Mouse (Mus musculus) kidney, postnatal 0 days (tissue): ENCODE measurements at regions not wholly inside any gene's neighbourhood (a gene's known extent, or its start where the extent isn't known, plus 50 kb on each side); places are given as distances from the start of the nearest gene placed in this dataset.
A peak's percentile ranks its signal among the peaks of the same experiment; 100 is the strongest.
"Not testable (repeated sequence)": the region's sequence is repeated elsewhere in the genome, so short reads cannot be mapped to it uniquely, and the experiment has no call there.

ENCODE experiments used
- ATAC-seq: fragments of 200-750 bp; cut with Nextera tagmentation; replicated peaks from 2 replicates; pipeline ENCODE4 v1.8.0; 2017; ENCODE audit warnings: low read depth, moderate number of reproducible peaks, moderate TSS enrichment, moderate library complexity; ENCODE audit not compliant: low FRiP score
- DNase-seq: peaks from one replicate; pipeline ENCODE4 v3.0.0-alpha.2; 2016; ENCODE audit warnings: low spot score
- H3K27ac ChIP-seq: fragments of 300-500 bp; sonication (generic); 2 replicates; pipeline ENCODE4 v1.5.1; 2014; ENCODE audit warnings: mild to moderate bottlenecking
- H3K27me3 ChIP-seq: fragments of 300-500 bp; sonication (generic); 2 replicates; pipeline ENCODE4 v1.6.1; 2014; ENCODE audit warnings: low read length, mixed read lengths; ENCODE audit not compliant: insufficient read depth
- H3K36me3 ChIP-seq: fragments of 300-500 bp; sonication (generic); 2 replicates; pipeline ENCODE4 v1.6.1; 2014; ENCODE audit warnings: low read length, mixed read lengths; ENCODE audit not compliant: insufficient read depth
- H3K4me1 ChIP-seq: fragments of 300-500 bp; sonication (generic); replicated peaks from 2 replicates; pipeline ENCODE4 v1.6.1; 2014; ENCODE audit warnings: antibody characterized with exemption, low read length, mixed read lengths; ENCODE audit not compliant: insufficient read depth
- H3K4me2 ChIP-seq: fragments of 300-500 bp; sonication (generic); 2 replicates; pipeline ENCODE4 v1.6.1; 2014; ENCODE audit warnings: mild to moderate bottlenecking, low read length, moderate library complexity, mixed read lengths
- H3K4me3 ChIP-seq: fragments of 300-500 bp; sonication (generic); replicated peaks from 2 replicates; pipeline ENCODE4 v1.5.1; 2014; ENCODE audit warnings: low read depth, low read length
- H3K9ac ChIP-seq: fragments of 300-500 bp; sonication (generic); 2 replicates; pipeline ENCODE4 v1.6.1; 2014; ENCODE audit warnings: low read depth, low read length
- H3K9me3 ChIP-seq: fragments of 300-500 bp; sonication (generic); replicated peaks from 2 replicates; pipeline ENCODE4 v1.6.1; 2016; ENCODE audit warnings: low read length, inconsistent platforms, mixed read lengths
- CTCF ChIP-seq: IDR thresholded peaks from 2 replicates; pipeline ENCODE4 v1.5.1; 2016; ENCODE audit warnings: antibody characterized with exemption, low read depth, mild to moderate bottlenecking, moderate library complexity
- WGBS: fragments of 180-500 bp; shearing (Covaris S2); extraction: QIAGEN DNeasy Blood & Tissue Kit; methylation state at CpG from one replicate; pipeline ENCODE4 v1.1.7; 2014; 5-methylcytosine and 5-hydroxymethylcytosine counted together

DNA sequence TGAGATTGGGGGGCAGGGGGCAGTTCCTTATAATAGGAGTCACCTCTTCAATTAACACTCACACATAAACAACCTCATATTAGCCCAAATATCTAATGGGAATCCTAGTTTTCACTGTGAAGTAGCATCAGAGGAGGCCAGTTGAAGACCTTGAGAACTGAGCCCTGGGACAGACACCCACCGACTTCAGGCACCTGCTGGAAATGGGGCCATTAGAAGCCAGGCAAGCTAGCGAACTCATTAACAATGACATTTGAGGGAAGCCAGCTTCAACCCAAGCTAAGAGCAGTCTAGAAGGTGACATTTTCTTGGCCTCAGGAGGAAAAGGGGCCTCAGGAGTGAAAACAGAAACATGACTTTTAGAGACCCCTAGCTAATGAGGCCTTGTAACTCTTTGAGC, 70.9 kb upstream of the Tcerg1l start:
- Histone ChIP-seq H3K36me3 (no peaks in the 10 kb centered on the region), H3K9me3 (no peaks in the 10 kb centered on the region), H3K27ac (no peak overlapping the region), H3K4me2 (no peak overlapping the region), H3K27me3 (no peaks in the 10 kb centered on the region), H3K9ac (no peak overlapping the region), H3K4me3 (no peak overlapping the region), H3K4me1 (no peaks in the 10 kb centered on the region)
- DNase-seq (no peak), ATAC-seq (no peak)
- TF ChIP-seq CTCF = no peak
- 52% methylated on average over 2 of the region's 2 CpGs for WGBS

DNA sequence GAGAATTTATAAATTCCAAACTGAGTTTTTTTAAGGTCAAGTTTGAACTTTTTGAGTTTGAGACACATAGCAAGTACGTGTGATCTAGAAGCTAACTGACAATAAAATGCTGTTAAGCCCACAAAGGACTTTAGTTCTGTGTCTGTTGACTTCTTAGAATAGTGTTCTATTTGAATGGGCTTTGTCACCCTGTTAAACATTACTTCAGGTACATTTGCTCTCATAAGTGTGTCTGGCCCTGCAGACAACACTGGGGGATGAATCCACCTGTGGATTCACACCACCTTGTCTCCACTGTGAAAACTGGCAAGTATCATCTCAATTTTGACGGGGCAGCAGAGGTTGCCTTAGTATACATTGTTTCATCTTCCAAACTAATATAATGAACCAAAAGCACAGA, 70.5 kb upstream of the Tcerg1l start:
- H3K4me3 ChIP-seq = no peak overlapping the region
- ATAC-seq (no peak), DNase-seq (no peak)

DNA sequence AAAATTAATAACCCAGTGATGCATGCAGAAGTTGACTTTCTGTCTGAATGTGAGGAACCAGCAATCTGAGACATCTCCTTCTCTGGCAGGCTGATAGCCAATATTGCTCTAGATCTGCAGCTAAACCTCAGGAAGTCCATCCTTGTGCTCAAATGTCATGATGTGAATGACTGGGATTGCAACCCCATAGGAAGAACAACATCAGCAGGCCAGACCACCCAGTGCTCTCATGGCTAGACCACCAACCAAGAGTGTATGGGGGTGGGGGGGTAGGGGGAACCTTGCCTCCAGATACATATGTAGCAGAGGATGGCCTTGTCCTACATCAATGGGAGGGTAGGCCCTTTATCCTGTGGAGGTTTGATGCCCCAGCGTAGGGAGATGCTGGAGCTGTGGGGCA, 69.9 kb upstream of the Tcerg1l start:
- H3K36me3 ChIP-seq = no peaks in the 10 kb centered on the region
- no peak for TF ChIP-seq CTCF
- no peak overlapping the region for H3K4me2 ChIP-seq
- no peak overlapping the region for H3K4me3 ChIP-seq
- WGBS = 70% methylated on average over 1 of the region's 1 CpGs
- ATAC-seq (no peak), DNase-seq (no peak)
- no peak overlapping the region for H3K27ac ChIP-seq
- H3K27me3 ChIP-seq = no peaks in the 10 kb centered on the region
- no peak overlapping the region for H3K9ac ChIP-seq
- H3K9me3 ChIP-seq = no peaks in the 10 kb centered on the region
- no peaks in the 10 kb centered on the region for H3K4me1 ChIP-seq

More for the DNA sequence above, 70.5 kb upstream of the Tcerg1l start:
- no peak overlapping the region for H3K27ac ChIP-seq
- no peaks in the 10 kb centered on the region for H3K4me1 ChIP-seq
- H3K36me3 ChIP-seq = no peaks in the 10 kb centered on the region
- H3K4me2 ChIP-seq = no peak overlapping the region
- no peaks in the 10 kb centered on the region for H3K9me3 ChIP-seq
- no peak overlapping the region for H3K9ac ChIP-seq
- no peak for TF ChIP-seq CTCF
- H3K27me3 ChIP-seq = no peaks in the 10 kb centered on the region
- 74% methylated on average over 2 of the region's 2 CpGs for WGBS

DNA sequence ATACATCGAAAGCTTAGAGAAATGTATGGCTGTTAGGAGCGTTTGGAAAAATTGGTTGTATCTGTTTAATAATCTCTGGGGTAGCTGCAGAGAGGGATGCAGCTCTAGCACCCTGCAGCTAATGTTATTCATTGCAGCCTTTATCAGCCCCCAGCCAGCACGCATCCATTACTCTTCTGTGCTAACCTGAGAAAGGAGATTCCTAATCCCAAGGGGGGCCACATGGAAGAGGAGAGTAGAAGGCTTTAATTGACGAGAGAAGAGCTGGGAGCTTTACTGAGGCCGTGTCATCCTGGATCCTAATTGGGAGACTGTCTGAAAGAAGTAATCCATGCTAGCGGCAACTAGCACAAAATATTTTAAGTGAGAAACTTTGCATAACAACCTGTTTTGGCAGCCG, 60.4 kb upstream of the Tcerg1l start:
- H3K4me2 ChIP-seq = no peak overlapping the region
- H3K4me1 ChIP-seq = no peaks in the 10 kb centered on the region
- no peak overlapping the region for H3K4me3 ChIP-seq
- DNase-seq (no peak), ATAC-seq (no peak)
- H3K27ac ChIP-seq = no peak overlapping the region
- no peaks in the 10 kb centered on the region for H3K27me3 ChIP-seq
- TF ChIP-seq CTCF = no peak
- H3K36me3 ChIP-seq = no peaks in the 10 kb centered on the region
- H3K9ac ChIP-seq = no peak overlapping the region
- 62% methylated on average over 7 of the region's 7 CpGs for WGBS
- H3K9me3 ChIP-seq = no peaks in the 10 kb centered on the region

DNA sequence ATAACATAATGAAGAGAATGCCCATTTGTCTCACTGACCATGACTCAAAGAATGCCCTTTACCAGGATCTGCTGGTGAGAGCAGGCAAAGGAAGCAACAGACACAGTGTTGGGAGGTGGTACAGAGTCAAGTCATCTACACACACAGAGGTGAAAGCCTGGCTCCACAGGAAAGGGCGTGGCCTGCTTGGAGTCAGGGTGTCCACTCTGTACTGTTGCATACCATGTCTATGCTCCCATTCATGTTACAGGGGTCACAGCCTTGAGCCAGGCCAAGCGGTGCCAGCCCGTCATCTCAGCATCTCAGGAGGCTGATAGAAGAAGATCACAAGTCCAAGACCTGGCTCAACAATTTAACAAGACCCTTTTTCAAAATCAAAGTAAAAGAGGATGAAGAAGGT, 57.8 kb upstream of the Tcerg1l start:
- WGBS = 90% methylated on average over 3 of the region's 3 CpGs
- Histone ChIP-seq H3K9me3 (no peaks in the 10 kb centered on the region), H3K4me1 (no peaks in the 10 kb centered on the region), H3K36me3 (no peaks in the 10 kb centered on the region), H3K9ac (no peak overlapping the region), H3K27me3 (no peaks in the 10 kb centered on the region), H3K4me2 (no peak overlapping the region), H3K4me3 (no peak overlapping the region), H3K27ac (no peak overlapping the region)
- no peak for TF ChIP-seq CTCF
- no peak for DNase-seq
- ATAC-seq = no peak

DNA sequence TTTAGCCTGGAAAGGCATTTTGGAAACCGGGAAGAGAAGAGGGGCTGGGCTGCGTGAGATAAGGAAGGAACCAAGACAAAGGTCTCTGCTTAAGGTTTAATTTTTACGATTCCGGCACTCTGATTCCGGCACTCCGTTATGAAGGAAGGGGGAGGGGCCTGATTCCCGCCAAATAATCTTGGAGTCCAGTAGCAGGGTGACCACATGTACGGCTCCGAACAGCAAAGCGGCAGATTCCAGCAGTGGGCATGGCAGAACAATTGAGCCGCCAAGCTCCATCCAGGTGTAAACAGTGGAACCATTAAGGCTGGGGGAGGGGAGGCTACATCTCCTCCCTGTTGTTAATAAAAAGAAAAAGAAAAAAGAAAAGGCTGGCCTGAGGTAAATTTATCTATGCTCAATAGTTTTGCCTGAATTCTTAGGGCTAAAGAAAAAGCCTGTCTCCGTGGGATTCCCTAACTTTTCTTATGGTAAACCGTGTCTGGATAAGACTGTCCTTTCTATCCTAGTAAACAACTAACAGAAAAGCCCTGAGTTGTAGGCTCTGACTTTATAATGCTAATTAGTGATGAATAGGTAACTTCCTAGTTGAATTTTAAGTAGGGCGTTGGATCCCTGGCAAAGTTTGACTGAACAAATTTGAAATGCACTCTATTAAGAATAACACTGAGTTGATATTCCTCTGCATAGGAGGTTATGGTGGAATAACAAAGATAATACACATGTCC, 57.1 kb upstream of the Tcerg1l start:
- peak overlapping the region; percentile 23; the same call in 1 of the 2 replicates for H3K4me2 ChIP-seq
- not testable (repeated sequence) for H3K9ac ChIP-seq, ATAC-seq, H3K27ac ChIP-seq, DNase-seq, H3K36me3 ChIP-seq, H3K9me3 ChIP-seq, H3K4me1 ChIP-seq, H3K27me3 ChIP-seq, H3K4me3 ChIP-seq
- WGBS = 30% methylated on average over 14 of the region's 14 CpGs

DNA sequence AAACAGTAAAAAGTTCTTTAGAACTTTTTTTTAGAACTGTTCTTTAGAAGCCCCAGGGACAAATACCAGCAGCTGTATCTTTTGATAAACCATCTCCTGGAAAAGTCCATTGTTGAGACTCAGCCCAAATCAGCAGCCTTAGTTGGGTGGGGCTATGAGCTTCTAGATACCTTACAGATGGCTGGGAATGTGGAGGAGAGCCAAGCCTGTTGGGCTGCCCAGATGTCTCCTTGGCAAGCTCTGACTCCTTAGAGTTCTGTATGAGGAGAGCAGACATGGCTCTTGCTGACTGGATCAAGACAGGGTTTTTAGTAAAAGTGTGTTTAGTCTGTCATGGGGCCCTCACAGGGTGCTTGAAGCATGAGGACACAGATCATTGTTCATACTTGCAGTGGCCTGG, 53.8 kb upstream of the Tcerg1l start:
- H3K27me3 ChIP-seq = no peaks in the 10 kb centered on the region
- H3K4me1 ChIP-seq = no peaks in the 10 kb centered on the region
- ATAC-seq = no peak
- no peak overlapping the region for H3K4me3 ChIP-seq
- no peak overlapping the region for H3K27ac ChIP-seq
- H3K9me3 ChIP-seq = no peaks in the 10 kb centered on the region
- DNase-seq = no peak
- no peaks in the 10 kb centered on the region for H3K36me3 ChIP-seq
- H3K4me2 ChIP-seq = no peak overlapping the region
- no peak for TF ChIP-seq CTCF
- no peak overlapping the region for H3K9ac ChIP-seq
